Comparison of ENCODE assay signal across 16 mouse cellular contexts in genomic region chr1:21805064-21805463, GRCm38 (mm10).
A peak's percentile ranks its signal among the peaks of the same experiment; 100 is the strongest.
DNase-seq lines count a peak whose midpoint lies in the region; ATAC-seq lines count a peak whose summit lies in the region.
"Had no signal": no experiment of that assay in that cellular context is flagged by ENCODE, and none has a peak within 500 bp of the region (broad histone marks: within the 10 kb centered on the region; RNA-seq: fewer than 3 reads in every experiment).

No protein-coding gene starts in this region.

- H3K27ac ChIP-seq in hindbrain, embryonic 11.5 days (ENCODE audit: low read depth, low read length), result no peak overlapping the region
- H3K27ac ChIP-seq in hindbrain, embryonic 10.5 days, result no peak overlapping the region
- no peak overlapping the region for H3K27ac ChIP-seq in forebrain, embryonic 14.5 days (ENCODE audit: low read depth, low read length)
- H3K27ac ChIP-seq: embryonic facial prominence, embryonic 13.5 days; limb, embryonic 10.5 days; stomach, postnatal 0 days had no signal

- peak; percentile 86 for ATAC-seq in hindbrain, embryonic 11.5 days (ENCODE audit: low FRiP score)
- peak; percentile 88 for ATAC-seq in forebrain, embryonic 14.5 days
- ATAC-seq: liver, postnatal 0 days had no signal

- no peak overlapping the region for H3K4me3 ChIP-seq in hindbrain, embryonic 11.5 days (ENCODE audit: low read depth, low read length)
- H3K4me3 ChIP-seq in hindbrain, embryonic 10.5 days, result no peak overlapping the region
- no peak overlapping the region for H3K4me3 ChIP-seq in forebrain, embryonic 14.5 days (ENCODE audit: low read depth, low read length)
- H3K4me3 ChIP-seq: embryonic facial prominence, embryonic 13.5 days; limb, embryonic 10.5 days had no signal

- H3K9ac ChIP-seq in hindbrain, embryonic 11.5 days (ENCODE audit: low read depth, low read length), result no peak overlapping the region
- no peak overlapping the region for H3K9ac ChIP-seq in forebrain, embryonic 14.5 days (ENCODE audit: low read length)
- H3K9ac ChIP-seq: embryonic facial prominence, embryonic 13.5 days; liver, postnatal 0 days had no signal

- peak; percentile 54 for DNase-seq in hindbrain, embryonic 11.5 days (ENCODE audit: low spot score)
- DNase-seq in hindbrain, embryonic 10.5 days (ENCODE audit: low spot score), result no peak
- peak; percentile 23 for DNase-seq in ES-CJ7 (ENCODE audit: low read depth, low spot score)
- DNase-seq in forebrain, embryonic 14.5 days (ENCODE audit: low spot score), result peak; percentile 76
- peak; percentile 4 to 24 for DNase-seq in lung, postnatal 4 days
- no peak for DNase-seq in adrenal gland, postnatal 25 days
- DNase-seq in kidney, postnatal 25 days, result no peak
- DNase-seq in thymus, postnatal 36 days, result no peak
- DNase-seq: adrenal gland, postnatal 14 days; cerebellum, adult 18-20 months; kidney, adult 18-20 months; liver, postnatal 0 days; right cerebral cortex, postnatal 25 days had no signal

- 81% methylated on average over 2 of the region's 2 CpGs for WGBS in hindbrain, embryonic 11.5 days
- WGBS in hindbrain, embryonic 10.5 days, result 85% methylated on average over 2 of the region's 2 CpGs
- WGBS in forebrain, embryonic 14.5 days, result 76% methylated on average over 2 of the region's 2 CpGs

- no peaks in the 10 kb centered on the region for H3K27me3 ChIP-seq in hindbrain, embryonic 11.5 days (ENCODE audit: control insufficient read depth, insufficient read depth, low read length)
- H3K27me3 ChIP-seq in hindbrain, embryonic 10.5 days (ENCODE audit: insufficient read depth, poor library complexity, severe bottlenecking), result no peaks in the 10 kb centered on the region
- H3K27me3 ChIP-seq in forebrain, embryonic 14.5 days (replicated peaks; ENCODE audit: control insufficient read depth, insufficient read depth, low read length), result no peaks in the 10 kb centered on the region
- H3K27me3 ChIP-seq: embryonic facial prominence, embryonic 13.5 days had no signal

- no peaks in the 10 kb centered on the region for H3K36me3 ChIP-seq in hindbrain, embryonic 11.5 days (ENCODE audit: control insufficient read depth, insufficient read depth, low read length)
- H3K36me3 ChIP-seq in hindbrain, embryonic 10.5 days, result no peaks in the 10 kb centered on the region
- H3K36me3 ChIP-seq in forebrain, embryonic 14.5 days (ENCODE audit: control insufficient read depth, insufficient read depth, low read length), result no peaks in the 10 kb centered on the region
- H3K36me3 ChIP-seq: embryonic facial prominence, embryonic 13.5 days; limb, embryonic 10.5 days had no signal

- H3K9me3 ChIP-seq in hindbrain, embryonic 11.5 days (ENCODE audit: control insufficient read depth, low read length), result no peaks in the 10 kb centered on the region
- H3K9me3 ChIP-seq in hindbrain, embryonic 10.5 days, result no peaks in the 10 kb centered on the region
- no peaks in the 10 kb centered on the region for H3K9me3 ChIP-seq in forebrain, embryonic 14.5 days (replicated peaks; ENCODE audit: control insufficient read depth, low read length)
- H3K9me3 ChIP-seq: embryonic facial prominence, embryonic 13.5 days; limb, embryonic 10.5 days had no signal

- no peak overlapping the region for H3K4me2 ChIP-seq in hindbrain, embryonic 11.5 days (replicated peaks; ENCODE audit: low read depth, low read length)
- H3K4me2 ChIP-seq in forebrain, embryonic 14.5 days (ENCODE audit: low read length), result no peak overlapping the region
- H3K4me2 ChIP-seq: embryonic facial prominence, embryonic 13.5 days had no signal

- H3K4me1 ChIP-seq in hindbrain, embryonic 11.5 days (replicated peaks; ENCODE audit: control insufficient read depth, insufficient read depth, low read length), result no peaks in the 10 kb centered on the region
- no peaks in the 10 kb centered on the region for H3K4me1 ChIP-seq in hindbrain, embryonic 10.5 days (replicated peaks)
- H3K4me1 ChIP-seq in forebrain, embryonic 14.5 days (ENCODE audit: control insufficient read depth, insufficient read depth, low read length), result no peaks in the 10 kb centered on the region
- H3K4me1 ChIP-seq: embryonic facial prominence, embryonic 13.5 days; limb, embryonic 10.5 days had no signal

Comparison
In these comparisons a context has a peak if more than half of its experiments do, and no peak if none do; other contexts are left out.
1. DNase-seq: peak in hindbrain, embryonic 11.5 days (single experiment), ES-CJ7 (single experiment), forebrain, embryonic 14.5 days (single experiment) and lung, postnatal 4 days (2 of 2); none in hindbrain, embryonic 10.5 days (single experiment), adrenal gland, postnatal 25 days (single experiment), kidney, postnatal 25 days (0 of 2) and thymus, postnatal 36 days (0 of 2).